Mouse (Mus musculus): ENCODE results near the gene Nacad. TPM values are rescaled to one million over a fixed set of nuclear protein-coding genes. Genes with fewer than 3 reads are reported as not detected.
A peak's percentile ranks its signal among the peaks of the same experiment; 100 is the strongest.
"Not testable (repeated sequence)": the region's sequence is repeated elsewhere in the genome, so short reads cannot be mapped to it uniquely, and the experiment has no call there.

Gene Nacad
- polyA plus RNA-seq (2014; fragmentation: Nextera tagmentation; extraction: Ambion mirVana) = 1.3 TPM in 2 replicates

- no peak within 1 kb of the TSS for H3K27ac ChIP-seq (ENCODE audit: low read depth, low read length)
- H3K36me3 ChIP-seq (ENCODE audit: control insufficient read depth, insufficient read depth, low read length) = no peaks in the 10 kb centered on the region
- peaks cover 24% of the 10 kb centered on the region for H3K4me1 ChIP-seq (ENCODE audit: control insufficient read depth, insufficient read depth, low read length)
- H3K4me3 ChIP-seq (ENCODE audit: low read depth, low read length) = peak within 1 kb of the TSS; percentile 38
- 0 out of 2 replicates have a peak within 1 kb of the TSS, but pooled peaks have one; percentile 56 for H3K9ac ChIP-seq (ENCODE audit: low read depth, low read length)
- ATAC-seq (replicated peaks; ENCODE audit: insufficient number of reproducible peaks, low FRiP score, low TSS enrichment) = 0 out of 2 replicates have a peak, but pooled peaks have one; percentile 8
- H3K4me2 ChIP-seq = peak within 1 kb of the TSS; percentile 68
- WGBS (ENCODE audit: insufficient replicate concordance) = 7% methylated on average over 41 of the region's 41 CpGs
- H3K9me3 ChIP-seq (replicated peaks; ENCODE audit: control insufficient read depth, low read length) = no peaks in the 10 kb centered on the region
- peaks cover 50% of the 10 kb centered on the region for H3K27me3 ChIP-seq (ENCODE audit: control insufficient read depth, insufficient read depth, low read length)
These were observed at the start of gene Nacad for GRCm38 (mm10) chr11:6605491-6606399. Nacad (minus strand) TSS chr11:6606053.

GRCm38 (mm10) chr11:6654903-6655302, 49.0 kb upstream of the Nacad start:
- WGBS (ENCODE audit: insufficient replicate concordance) = 0% methylated on average over 2 of the region's 2 CpGs

GRCm38 (mm10) chr11:6652978-6653377, 47.1 kb upstream of the Nacad start:
- H3K27ac ChIP-seq (ENCODE audit: low read depth, low read length); H3K9me3 ChIP-seq (replicated peaks; ENCODE audit: control insufficient read depth, low read length); H3K27me3 ChIP-seq (ENCODE audit: control insufficient read depth, insufficient read depth, low read length); H3K4me1 ChIP-seq (ENCODE audit: control insufficient read depth, insufficient read depth, low read length); H3K9ac ChIP-seq (ENCODE audit: low read depth, low read length); ATAC-seq (replicated peaks; ENCODE audit: insufficient number of reproducible peaks, low FRiP score, low TSS enrichment); H3K4me2 ChIP-seq; H3K36me3 ChIP-seq (ENCODE audit: control insufficient read depth, insufficient read depth, low read length); H3K4me3 ChIP-seq (ENCODE audit: low read depth, low read length): not testable (repeated sequence)
- WGBS (ENCODE audit: insufficient replicate concordance) = 76% methylated on average over 3 of the region's 3 CpGs

More at GRCm38 (mm10) chr11:6654903-6655302, 49.0 kb upstream of the Nacad start:
- Histone ChIP-seq H3K4me2 (no peak overlapping the region), H3K27me3 (ENCODE audit: control insufficient read depth, insufficient read depth, low read length) (peaks cover 6% of the 10 kb centered on the region; the same call in 1 of the 2 replicates), H3K27ac (ENCODE audit: low read depth, low read length) (no peak overlapping the region), H3K4me1 (ENCODE audit: control insufficient read depth, insufficient read depth, low read length) (no peaks in the 10 kb centered on the region), H3K36me3 (ENCODE audit: control insufficient read depth, insufficient read depth, low read length) (no peaks in the 10 kb centered on the region), H3K4me3 (ENCODE audit: low read depth, low read length) (no peak overlapping the region), H3K9me3 (replicated peaks; ENCODE audit: control insufficient read depth, low read length) (no peaks in the 10 kb centered on the region), H3K9ac (ENCODE audit: low read depth, low read length) (no peak overlapping the region)
- ATAC-seq (replicated peaks; ENCODE audit: insufficient number of reproducible peaks, low FRiP score, low TSS enrichment) = no peak

- H3K9me3 ChIP-seq (replicated peaks; ENCODE audit: control insufficient read depth, low read length) = no peaks in the 10 kb centered on the region
- H3K27me3 ChIP-seq (ENCODE audit: control insufficient read depth, insufficient read depth, low read length) = no peaks in the 10 kb centered on the region; the same call in 1 of the 2 replicates
- H3K4me3 ChIP-seq (ENCODE audit: low read depth, low read length) = no peak overlapping the region
- no peak for ATAC-seq (replicated peaks; ENCODE audit: insufficient number of reproducible peaks, low FRiP score, low TSS enrichment)
- H3K4me1 ChIP-seq (ENCODE audit: control insufficient read depth, insufficient read depth, low read length) = no peaks in the 10 kb centered on the region
- WGBS (ENCODE audit: insufficient replicate concordance) = 56% methylated on average over 7 of the region's 7 CpGs
- H3K27ac ChIP-seq (ENCODE audit: low read depth, low read length) = no peak overlapping the region
- no peak overlapping the region for H3K9ac ChIP-seq (ENCODE audit: low read depth, low read length)
- H3K36me3 ChIP-seq (ENCODE audit: control insufficient read depth, insufficient read depth, low read length) = no peaks in the 10 kb centered on the region
- no peak overlapping the region for H3K4me2 ChIP-seq
These were observed 44.7 kb upstream of the Nacad start for GRCm38 (mm10) chr11:6650519-6650918.

- Histone ChIP-seq H3K9me3 (replicated peaks; ENCODE audit: control insufficient read depth, low read length) (no peaks in the 10 kb centered on the region), H3K4me1 (ENCODE audit: control insufficient read depth, insufficient read depth, low read length) (no peaks in the 10 kb centered on the region), H3K27me3 (ENCODE audit: control insufficient read depth, insufficient read depth, low read length) (no peaks in the 10 kb centered on the region), H3K4me3 (ENCODE audit: low read depth, low read length) (no peak overlapping the region), H3K4me2 (no peak overlapping the region), H3K9ac (ENCODE audit: low read depth, low read length) (no peak overlapping the region), H3K36me3 (ENCODE audit: control insufficient read depth, insufficient read depth, low read length) (no peaks in the 10 kb centered on the region), H3K27ac (ENCODE audit: low read depth, low read length) (no peak overlapping the region)
- 53% methylated on average over 9 of the region's 9 CpGs for WGBS (ENCODE audit: insufficient replicate concordance)
- no peak for ATAC-seq (replicated peaks; ENCODE audit: insufficient number of reproducible peaks, low FRiP score, low TSS enrichment)
These were observed 42.2 kb upstream of the Nacad start for GRCm38 (mm10) chr11:6647831-6648724.

DNA sequence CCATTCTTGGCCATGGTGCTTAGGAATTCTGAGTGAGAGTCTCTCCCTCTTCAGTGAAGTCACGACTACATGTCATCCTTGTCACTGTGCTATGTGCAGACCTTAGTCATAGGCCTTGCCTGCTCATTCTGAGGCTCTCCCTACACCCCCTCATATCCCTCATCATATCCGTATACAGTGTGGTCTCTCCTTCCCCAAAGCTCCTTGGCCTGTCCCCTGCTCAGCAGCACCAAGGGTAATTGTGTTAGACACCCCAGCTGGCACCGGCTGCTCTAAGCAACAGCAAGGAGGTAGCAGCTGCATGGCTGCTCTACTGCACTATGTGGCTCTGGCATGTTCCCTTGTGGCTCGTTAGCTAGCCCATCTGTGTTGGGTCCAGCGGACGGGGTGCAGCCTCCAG, 38.7 kb upstream of the Nacad start:
- Histone ChIP-seq H3K9me3 (replicated peaks; ENCODE audit: control insufficient read depth, low read length) (no peaks in the 10 kb centered on the region), H3K4me1 (ENCODE audit: control insufficient read depth, insufficient read depth, low read length) (no peaks in the 10 kb centered on the region), H3K9ac (ENCODE audit: low read depth, low read length) (no peak overlapping the region), H3K27me3 (ENCODE audit: control insufficient read depth, insufficient read depth, low read length) (no peaks in the 10 kb centered on the region), H3K27ac (ENCODE audit: low read depth, low read length) (no peak overlapping the region), H3K4me2 (no peak overlapping the region), H3K36me3 (ENCODE audit: control insufficient read depth, insufficient read depth, low read length) (no peaks in the 10 kb centered on the region), H3K4me3 (ENCODE audit: low read depth, low read length) (no peak overlapping the region)
- no peak for ATAC-seq (replicated peaks; ENCODE audit: insufficient number of reproducible peaks, low FRiP score, low TSS enrichment)
- WGBS (ENCODE audit: insufficient replicate concordance) = 71% methylated on average over 6 of the region's 6 CpGs

- Histone ChIP-seq H3K36me3 (ENCODE audit: control insufficient read depth, insufficient read depth, low read length) (no peaks in the 10 kb centered on the region), H3K9me3 (replicated peaks; ENCODE audit: control insufficient read depth, low read length) (no peaks in the 10 kb centered on the region)
- WGBS (ENCODE audit: insufficient replicate concordance) = 63% methylated on average over 6 of the region's 6 CpGs
These were observed 33.2 kb upstream of the Nacad start for GRCm38 (mm10) chr11:6639072-6639471.

GRCm38 (mm10) chr11:6638537-6638936, 32.7 kb upstream of the Nacad start, which contains the start of gene Wap:
Wap (minus strand) TSS chr11:6638637.
- no peaks in the 10 kb centered on the region for H3K4me1 ChIP-seq (ENCODE audit: control insufficient read depth, insufficient read depth, low read length)
- H3K9ac ChIP-seq (ENCODE audit: low read depth, low read length) = no peak within 1 kb of the TSS
- no peaks in the 10 kb centered on the region for H3K36me3 ChIP-seq (ENCODE audit: control insufficient read depth, insufficient read depth, low read length)
- no peak within 1 kb of the TSS for H3K4me3 ChIP-seq (ENCODE audit: low read depth, low read length)
- 82% methylated on average over 4 of the region's 4 CpGs for WGBS (ENCODE audit: insufficient replicate concordance)
- H3K4me2 ChIP-seq = no peak within 1 kb of the TSS
- no peaks in the 10 kb centered on the region for H3K9me3 ChIP-seq (replicated peaks; ENCODE audit: control insufficient read depth, low read length)
- no peaks in the 10 kb centered on the region for H3K27me3 ChIP-seq (ENCODE audit: control insufficient read depth, insufficient read depth, low read length)
- no peak within 1 kb of the TSS for H3K27ac ChIP-seq (ENCODE audit: low read depth, low read length)
- ATAC-seq (replicated peaks; ENCODE audit: insufficient number of reproducible peaks, low FRiP score, low TSS enrichment) = no peak

More at GRCm38 (mm10) chr11:6639072-6639471, 33.2 kb upstream of the Nacad start:
- no peak overlapping the region for H3K4me2 ChIP-seq
- no peak overlapping the region for H3K27ac ChIP-seq (ENCODE audit: low read depth, low read length)
- H3K9ac ChIP-seq (ENCODE audit: low read depth, low read length) = no peak overlapping the region
- ATAC-seq (replicated peaks; ENCODE audit: insufficient number of reproducible peaks, low FRiP score, low TSS enrichment) = no peak
- no peak overlapping the region for H3K4me3 ChIP-seq (ENCODE audit: low read depth, low read length)
- H3K27me3 ChIP-seq (ENCODE audit: control insufficient read depth, insufficient read depth, low read length) = no peaks in the 10 kb centered on the region
- H3K4me1 ChIP-seq (ENCODE audit: control insufficient read depth, insufficient read depth, low read length) = no peaks in the 10 kb centered on the region

Measured in heart, embryonic 11.5 days (tissue).